Mouse (Mus musculus) heart, adult 9 months (tissue): ENCODE data around the gene Ythdf2.
A peak's percentile ranks its signal among the peaks of the same experiment; 100 is the strongest.
"Not testable (repeated sequence)": the region's sequence is repeated elsewhere in the genome, so short reads cannot be mapped to it uniquely, and the experiment has no call there.

Source experiments
- DNase-seq, 2 experiments: peaks; one replicate each; pipeline ENCODE4 v3.0.0; 2022; ENCODE audit warnings: low spot score in 2 of 2

Gene Ythdf2

GRCm38 (mm10) chr4:132211953-132212734 is at the start of gene Ythdf2:
Ythdf2 (minus strand) TSS chr4:132212303.
- DNase-seq = peak; percentile 94 to 96

GRCm38 (mm10) chr4:132260404-132261379 is 48.6 kb upstream of the Ythdf2 start:
- DNase-seq = peak; percentile 42 to 65

GRCm38 (mm10) chr4:132259248-132259647 is 47.1 kb upstream of the Ythdf2 start:
- DNase-seq = no peak

- DNase-seq = no peak
Measured at GRCm38 (mm10) chr4:132256384-132256783, 44.3 kb upstream of the Ythdf2 start.

- DNase-seq = no peak
Measured at GRCm38 (mm10) chr4:132254986-132255385, 42.9 kb upstream of the Ythdf2 start.

GRCm38 (mm10) chr4:132253622-132254021 is 41.5 kb upstream of the Ythdf2 start:
- DNase-seq = no peak

GRCm38 (mm10) chr4:132253128-132253527 is 41.0 kb upstream of the Ythdf2 start:
- DNase-seq = no peak

- DNase-seq = no peak
Measured at GRCm38 (mm10) chr4:132251596-132251995, 39.5 kb upstream of the Ythdf2 start.

GRCm38 (mm10) chr4:132247451-132247997 is 35.4 kb upstream of the Ythdf2 start:
- peak in 1 of 2 experiments; percentile 63 for DNase-seq

- DNase-seq = no peak
Measured at GRCm38 (mm10) chr4:132245643-132246042, 33.5 kb upstream of the Ythdf2 start.

- DNase-seq = no peak
Measured at GRCm38 (mm10) chr4:132241208-132241607, 29.1 kb upstream of the Ythdf2 start.

GRCm38 (mm10) chr4:132240367-132240766 is 28.3 kb upstream of the Ythdf2 start:
- DNase-seq = no peak

- DNase-seq = no peak
Measured at GRCm38 (mm10) chr4:132238356-132238755, 26.3 kb upstream of the Ythdf2 start.

- no peak for DNase-seq
Measured at GRCm38 (mm10) chr4:132234710-132235109, 22.6 kb upstream of the Ythdf2 start.

GRCm38 (mm10) chr4:132230422-132230821 is 18.3 kb upstream of the Ythdf2 start:
- no peak for DNase-seq

GRCm38 (mm10) chr4:132222001-132222400 is 9.9 kb upstream of the Ythdf2 start:
- not testable (repeated sequence) for DNase-seq

- DNase-seq = not testable (repeated sequence)
Measured at GRCm38 (mm10) chr4:132218439-132218838, 6.3 kb upstream of the Ythdf2 start.

GRCm38 (mm10) chr4:132217781-132218180 is 5.7 kb upstream of the Ythdf2 start:
- DNase-seq = no peak

- DNase-seq = no peak
Measured at GRCm38 (mm10) chr4:132216602-132217001, 4.5 kb upstream of the Ythdf2 start.

- peak in 1 of 2 experiments; percentile 25 for DNase-seq
Measured at GRCm38 (mm10) chr4:132214847-132215246, 2.7 kb upstream of the Ythdf2 start.

GRCm38 (mm10) chr4:132211091-132211942 is 786 bp downstream of the Ythdf2 start:
- DNase-seq = peak; percentile 4 to 8
